Mouse (Mus musculus) heart, embryonic 14.5 days (tissue): ENCODE results near the gene Trim41. TPM values are rescaled to one million over a fixed set of nuclear protein-coding genes. Genes with fewer than 3 reads are reported as not detected.
"Not testable (repeated sequence)": the region's sequence is repeated elsewhere in the genome, so short reads cannot be mapped to it uniquely, and the experiment has no call there.

Experiments
- ATAC-seq: fragments of 200-750 bp; cut with Nextera tagmentation; 2 replicates; pipeline ENCODE4 v1.8.0; 2017; ENCODE audit warnings: low read depth, moderate TSS enrichment; ENCODE audit not compliant: insufficient number of reproducible peaks, insufficient read depth, low FRiP score
- H3K27ac ChIP-seq, 2 experiments: fragments of 200-500 bp in 1 of 2; fragments of 300-500 bp in 1 of 2; sonication (generic) in 1 of 2; replicated peaks in 1 of 2; 2 replicates each; pipeline ENCODE4 v1.5.1; 2012 to 2014; ENCODE audit warnings: low read depth in 2 of 2, low read length in 2 of 2, control low read depth in 1 of 2, mild to moderate bottlenecking in 1 of 2, mixed read lengths in 1 of 2; ENCODE audit not compliant: control insufficient read depth in 1 of 2, insufficient read depth in 1 of 2
- H3K27me3 ChIP-seq: fragments of 300-500 bp; sonication (generic); 2 replicates; pipeline ENCODE4 v1.6.1; 2014; ENCODE audit warnings: mild to moderate bottlenecking, low read length, control low read depth; ENCODE audit not compliant: control insufficient read depth, insufficient read depth
- H3K36me3 ChIP-seq: fragments of 300-500 bp; sonication (generic); 2 replicates; pipeline ENCODE4 v1.6.1; 2014; ENCODE audit warnings: mild to moderate bottlenecking, control low read depth, low read length, mixed read lengths; ENCODE audit not compliant: control insufficient read depth, insufficient read depth
- H3K4me1 ChIP-seq, 2 experiments: fragments of 200-500 bp in 1 of 2; fragments of 300-500 bp in 1 of 2; sonication (generic) in 1 of 2; 2 replicates each; pipeline ENCODE4 v1.6.1; 2012 to 2014; ENCODE audit warnings: low read length in 2 of 2, control low read depth in 1 of 2, mixed read lengths in 1 of 2; ENCODE audit not compliant: control insufficient read depth in 2 of 2, insufficient read depth in 2 of 2
- H3K4me2 ChIP-seq: fragments of 300-500 bp; sonication (generic); 2 replicates; pipeline ENCODE4 v1.6.1; 2014; ENCODE audit warnings: mild to moderate bottlenecking, low read length
- H3K4me3 ChIP-seq, 2 experiments: fragments of 200-500 bp in 1 of 2; fragments of 300-500 bp in 1 of 2; sonication (generic) in 1 of 2; 2 replicates each; pipeline ENCODE4 v1.5.1; 2012 to 2014; ENCODE audit warnings: low read length in 2 of 2, mild to moderate bottlenecking in 2 of 2, control low read depth in 1 of 2, low read depth in 1 of 2, moderate library complexity in 1 of 2; ENCODE audit not compliant: control insufficient read depth in 1 of 2, insufficient read depth in 1 of 2
- H3K9ac ChIP-seq: fragments of 300-500 bp; sonication (generic); 2 replicates; pipeline ENCODE4 v1.6.1; 2014; ENCODE audit warnings: mild to moderate bottlenecking, low read length
- H3K9me3 ChIP-seq: fragments of 300-500 bp; sonication (generic); 2 replicates; pipeline ENCODE4 v1.6.1; 2016; ENCODE audit warnings: low read length, control low read depth; ENCODE audit not compliant: control insufficient read depth
- WGBS: fragments of 180-500 bp; shearing (Covaris S2); extraction: QIAGEN DNeasy Blood & Tissue Kit; methylation state at CpG from one replicate; pipeline ENCODE4 v1.1.7; 2014; 5-methylcytosine and 5-hydroxymethylcytosine counted together
- polyA plus RNA-seq: library from polyadenylated mRNA; unstranded; fragments of >200 nt; fragmentation: Nextera tagmentation; extraction: Ambion mirVana; gene quantifications from 2 replicates; pipeline ENCODE4 v1.2.1, GENCODE M21; 2014

Trim41 gene
- polyA plus RNA-seq, 1 experiment from 2014 or later, result 3.8 TPM

GRCm38 (mm10) chr11:48827926-48828325, 10.8 kb upstream of the Trim41 start:
- 72% methylated on average over 6 of the region's 6 CpGs for WGBS
- no peak overlapping the region for H3K4me2 ChIP-seq
- no peak for ATAC-seq

DNA sequence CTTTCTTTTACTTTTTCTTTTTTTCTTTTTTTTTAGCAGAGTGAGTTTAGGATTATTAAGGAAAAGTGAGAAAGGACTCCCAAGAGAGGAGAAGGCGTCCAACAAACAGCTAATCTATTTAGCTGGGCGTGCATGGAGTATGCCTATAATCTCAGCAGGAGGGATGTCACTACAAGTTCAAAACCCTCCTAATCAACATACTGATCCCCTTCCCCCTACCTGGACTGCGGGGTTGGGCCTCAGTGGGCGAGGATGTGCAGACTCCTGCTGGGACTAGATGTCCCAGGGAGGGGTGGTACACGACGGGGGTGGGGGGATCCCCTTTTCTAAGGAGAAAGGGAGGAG, 9.6 kb upstream of the Trim41 start:
- WGBS, result 4% methylated on average over 6 of the region's 6 CpGs
- H3K4me3 ChIP-seq, result peak overlapping the region; percentile 41 to 42
- H3K27ac ChIP-seq, result peak overlapping the region in 1 of 2 experiments; percentile 65; a peak in 3 of 4 replicates
- no peak for ATAC-seq
- H3K9me3 ChIP-seq, result 0 out of 2 replicates have a peak, but pooled peaks cover 4% of the 10 kb centered on the region
- H3K9ac ChIP-seq, result peak overlapping the region; percentile 54
- peaks cover 4 to 13% of the 10 kb centered on the region in 2 experiments; a peak in 3 of 4 replicates for H3K4me1 ChIP-seq
- no peaks in the 10 kb centered on the region for H3K36me3 ChIP-seq
- H3K4me2 ChIP-seq, result peak overlapping the region; percentile 61
- H3K27me3 ChIP-seq, result peaks cover 5% of the 10 kb centered on the region; the same call in 1 of the 2 replicates

More at GRCm38 (mm10) chr11:48827926-48828325, 10.8 kb upstream of the Trim41 start:
- Histone ChIP-seq H3K27ac (no peak overlapping the region), H3K9me3 (0 out of 2 replicates have a peak, but pooled peaks cover 4% of the 10 kb centered on the region), H3K36me3 (no peaks in the 10 kb centered on the region), H3K27me3 (peaks cover 5% of the 10 kb centered on the region; the same call in 1 of the 2 replicates), H3K9ac (no peak overlapping the region), H3K4me1 (peaks cover 4 to 13% of the 10 kb centered on the region in 2 experiments; a peak in 3 of 4 replicates), H3K4me3 (no peak overlapping the region)

DNA sequence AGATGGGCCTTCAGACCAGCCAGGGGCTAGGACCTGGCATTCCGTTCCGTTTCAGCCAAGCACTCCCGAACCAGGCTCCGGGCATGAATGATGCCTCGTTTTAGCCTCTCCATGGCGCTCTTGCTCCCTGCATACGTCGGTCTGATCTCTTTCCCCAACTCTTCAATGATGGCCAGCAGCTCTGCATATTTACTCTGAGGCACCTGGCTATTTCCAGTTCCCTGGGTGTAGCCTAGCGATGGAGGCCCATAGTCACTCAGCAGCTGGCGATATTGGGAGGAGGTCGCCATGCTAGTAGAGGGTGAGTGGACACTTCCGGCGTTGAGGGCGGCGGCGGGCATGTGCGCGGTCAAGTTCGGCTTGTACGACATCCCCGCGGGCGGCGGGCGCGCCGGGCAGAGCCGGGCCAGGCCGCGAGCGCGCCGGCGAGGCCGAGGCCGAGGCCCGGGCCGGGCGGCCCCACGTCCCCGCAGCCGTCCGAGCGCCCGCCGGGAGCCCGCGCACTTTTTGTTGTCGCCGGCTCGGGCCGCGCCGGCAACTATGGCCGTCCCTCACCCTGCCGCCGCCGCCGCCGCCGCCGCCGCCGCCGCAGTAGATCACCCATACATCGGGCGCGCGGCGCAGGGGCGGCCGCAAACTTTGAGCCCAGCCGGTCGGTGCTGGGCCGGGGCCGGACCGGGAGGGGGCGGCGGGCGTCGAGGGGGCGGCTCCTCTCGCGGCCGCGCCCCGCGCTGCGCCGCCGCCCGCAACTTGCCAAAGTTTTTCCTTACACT, 9.0 kb upstream of the Trim41 start, which contains the start of the genes Trim7 and Gm12184:
Gene Trim7, plus strand, starts transcription at position 162 of the 773 bp plus-strand sequence.
Gene Gm12184, minus strand, starts transcription at position 677 of the 773 bp plus-strand sequence.
- under 1% methylated on average over 32 of the region's 92 CpGs for WGBS
- H3K4me1 ChIP-seq, result peaks cover 4 to 13% of the 10 kb centered on the region in 2 experiments; a peak in 3 of 4 replicates

DNA sequence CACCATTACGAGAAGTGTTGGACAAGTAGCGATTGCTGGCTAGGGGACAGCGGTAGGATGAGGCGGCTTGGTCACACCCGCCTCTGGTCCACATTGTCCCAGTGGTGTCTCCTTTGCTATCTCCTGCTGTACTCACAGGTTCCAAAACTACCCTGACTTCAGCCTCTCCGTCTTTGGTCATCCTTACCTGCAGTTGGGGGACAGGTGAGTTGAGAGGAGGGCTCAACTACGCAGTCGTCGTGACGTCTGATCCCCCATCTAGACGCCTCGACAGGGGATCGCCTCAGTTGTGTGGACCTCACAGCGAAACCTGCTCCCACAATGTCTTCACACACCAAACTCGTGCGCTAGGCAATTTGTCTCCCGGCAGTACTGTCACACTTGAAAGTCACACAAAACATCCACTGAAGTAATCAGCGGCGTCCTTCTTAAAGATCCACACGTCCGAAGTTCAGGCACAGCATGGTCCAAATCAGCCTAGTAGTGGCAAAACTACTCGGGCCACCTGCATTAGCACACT, 7.2 kb upstream of the Trim41 start:
- Histone ChIP-seq H3K27me3 (peaks cover 5% of the 10 kb centered on the region; the same call in 1 of the 2 replicates), H3K9me3 (0 out of 2 replicates have a peak, but pooled peaks cover 4% of the 10 kb centered on the region), H3K4me3 (peak overlapping the region; percentile 46 to 50), H3K4me1 (peaks cover 4 to 13% of the 10 kb centered on the region in 2 experiments; a peak in 3 of 4 replicates), H3K36me3 (no peaks in the 10 kb centered on the region), H3K27ac (no peak overlapping the region), H3K9ac (peak overlapping the region; percentile 55; the same call in 1 of the 2 replicates), H3K4me2 (peak overlapping the region; percentile 83)
- no peak for ATAC-seq
- 6% methylated on average over 22 of the region's 22 CpGs for WGBS

More for the DNA sequence above, 9.0 kb upstream of the Trim41 start, which contains the start of the genes Trim7 and Gm12184:
- H3K9ac ChIP-seq, result peak within 1 kb of the TSS; percentile 54
- H3K9me3 ChIP-seq, H3K27me3 ChIP-seq, H3K36me3 ChIP-seq: not testable (repeated sequence)
- H3K4me2 ChIP-seq, result peak within 1 kb of the TSS; percentile 61
- H3K27ac ChIP-seq, result peak within 1 kb of the TSS; percentile 64 to 65
- peak; percentile 74 for ATAC-seq
- H3K4me3 ChIP-seq, result peak within 1 kb of the TSS; percentile 41 to 42

DNA sequence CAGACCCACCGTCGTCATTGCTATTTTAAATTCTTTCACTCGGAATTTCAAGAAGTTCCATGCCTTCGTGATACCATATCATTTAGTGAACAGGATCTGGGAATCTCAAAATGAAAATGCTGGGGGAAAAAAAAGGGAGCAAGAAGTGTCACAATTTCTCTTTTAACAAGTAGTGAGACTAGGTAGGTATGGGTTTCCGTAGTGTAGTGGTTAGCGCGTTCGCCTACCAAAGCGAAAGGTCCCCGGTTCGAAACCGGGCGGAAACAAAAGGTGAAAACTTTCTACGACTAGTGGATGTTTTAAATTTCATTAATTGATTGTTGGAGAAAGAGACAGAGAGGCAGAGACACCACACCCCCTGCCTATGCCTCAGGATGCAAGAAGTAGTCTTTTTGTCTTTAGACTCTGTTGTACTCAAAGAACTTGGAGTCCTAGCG, 6.4 kb upstream of the Trim41 start:
- Histone ChIP-seq H3K9me3 (0 out of 2 replicates have a peak, but pooled peaks cover 4% of the 10 kb centered on the region), H3K4me3 (peak overlapping the region; percentile 46 to 50), H3K4me1 (peaks cover 4 to 13% of the 10 kb centered on the region in 2 experiments; a peak in 3 of 4 replicates), H3K27ac (no peak overlapping the region), H3K27me3 (peaks cover 5% of the 10 kb centered on the region; the same call in 1 of the 2 replicates), H3K36me3 (no peaks in the 10 kb centered on the region), H3K4me2 (peak overlapping the region; percentile 83), H3K9ac (peak overlapping the region; percentile 55; the same call in 1 of the 2 replicates)
- under 1% methylated on average over 15 of the region's 15 CpGs for WGBS
- ATAC-seq, result no peak

- 33% methylated on average over 14 of the region's 14 CpGs for WGBS
- Histone ChIP-seq H3K4me2 (peak overlapping the region; percentile 83), H3K9ac (no peak overlapping the region), H3K4me1 (peaks cover 4 to 13% of the 10 kb centered on the region in 2 experiments; a peak in 3 of 4 replicates), H3K9me3 (0 out of 2 replicates have a peak, but pooled peaks cover 3% of the 10 kb centered on the region), H3K4me3 (peak overlapping the region; percentile 46 to 50; a peak in 3 of 4 replicates), H3K36me3 (no peaks in the 10 kb centered on the region), H3K27ac (no peak overlapping the region), H3K27me3 (peaks cover 5% of the 10 kb centered on the region; the same call in 1 of the 2 replicates)
- no peak for ATAC-seq
These were observed 5.8 kb upstream of the Trim41 start for GRCm38 (mm10) chr11:48822768-48823512.

DNA sequence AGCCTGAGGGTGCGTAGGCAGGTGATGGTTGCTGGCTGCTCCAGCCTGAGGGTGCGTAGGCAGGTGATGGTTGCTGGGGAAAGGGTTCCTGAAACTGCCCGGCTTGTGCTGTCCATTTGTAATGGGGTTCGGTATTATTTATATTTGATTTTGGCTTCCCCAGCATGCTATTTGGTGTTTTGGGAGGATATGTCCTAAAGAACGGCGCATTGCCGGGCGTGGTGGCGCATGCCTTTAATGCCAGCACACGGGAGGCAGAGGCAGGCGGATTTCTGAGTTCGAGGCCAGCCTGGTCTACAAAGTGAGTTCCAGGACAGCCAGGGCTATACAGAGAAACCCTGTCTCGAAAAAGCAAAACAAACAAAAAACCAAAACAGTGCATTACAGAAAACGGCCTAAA, 4.1 kb upstream of the Trim41 start:
- not testable (repeated sequence) for H3K27ac ChIP-seq, ATAC-seq, H3K9me3 ChIP-seq, H3K36me3 ChIP-seq, H3K9ac ChIP-seq, H3K4me2 ChIP-seq, H3K27me3 ChIP-seq, H3K4me3 ChIP-seq
- WGBS, result 79% methylated on average over 14 of the region's 14 CpGs
- peaks cover 4 to 14% of the 10 kb centered on the region in 2 experiments; a peak in 3 of 4 replicates for H3K4me1 ChIP-seq
